Mouse (Mus musculus): ENCODE measurements around the gene Stk16.

GRCm38 (mm10) chr1:75201236-75201635 lies 9.4 kb upstream of the Stk16 start:
- TF ChIP-seq CTCF (IDR thresholded peaks at IDR 0.05; ENCODE audit: extremely low read depth, insufficient read length, insufficient replicate concordance, low read depth, low read length) (no peak), POLR2A (IDR thresholded peaks at IDR 0.05; ENCODE audit: low read depth, low read length) (no peak)
